Mouse (Mus musculus) CH12.LX (cell line): ENCODE results near the gene Cacng6. TPM values are rescaled to one million over a fixed set of nuclear protein-coding genes. Genes with fewer than 3 reads are reported as not detected.

ENCODE experiments used
- DNase-seq: peaks from one replicate; pipeline ENCODE4 v3.0.0-alpha.2; 2013; ENCODE audit errors: extremely low read depth
- H3K27ac ChIP-seq: 2 replicates; pipeline ENCODE4 v1.5.1; 2012; ENCODE audit warnings: low read depth, mild to moderate bottlenecking, control low read depth, moderate library complexity; ENCODE audit not compliant: insufficient read depth
- H3K27me3 ChIP-seq: replicated peaks from 2 replicates; pipeline ENCODE3; 2012; ENCODE audit warnings: inconsistent platforms
- H3K36me3 ChIP-seq, 2 experiments: replicated peaks in 1 of 2; 2 replicates each; pipeline versions ENCODE3 to v1.6.1; 2012; ENCODE audit warnings: inconsistent platforms in 1 of 2, low read length in 1 of 2, mild to moderate bottlenecking in 1 of 2, mixed read lengths in 1 of 2, moderate library complexity in 1 of 2; ENCODE audit not compliant: control insufficient read depth in 1 of 2, insufficient read depth in 1 of 2
- H3K4me1 ChIP-seq, 2 experiments: 2 replicates each; pipeline ENCODE4 v1.6.1; 2012; ENCODE audit warnings: inconsistent platforms in 1 of 2, moderate library complexity in 1 of 2; ENCODE audit not compliant: insufficient read depth in 2 of 2, control insufficient read depth in 1 of 2
- H3K4me2 ChIP-seq: 2 replicates; pipeline ENCODE4 v1.6.1; 2012; ENCODE audit warnings: low read depth, mild to moderate bottlenecking, control low read depth; ENCODE audit not compliant: poor library complexity, insufficient read depth, severe bottlenecking
- H3K4me3 ChIP-seq, 3 experiments: fragments of 150-350 bp in 1 of 3; sonication (generic) in 1 of 3; replicated peaks in 1 of 3; 2 replicates each; pipeline versions ENCODE3 to v1.5.1; 2011 to 2012; ENCODE audit warnings: low read depth in 2 of 3, low read length in 2 of 3, mild to moderate bottlenecking in 2 of 3, moderate library complexity in 2 of 3, control low read depth in 1 of 3, improper control_type of control experiment in 1 of 3, inconsistent platforms in 1 of 3, mixed read lengths in 1 of 3; ENCODE audit not compliant: poor library complexity in 1 of 3
- H3K79me2 ChIP-seq: replicated peaks from 2 replicates; pipeline ENCODE4 v1.6.1; 2012; ENCODE audit warnings: mild to moderate bottlenecking, moderate library complexity; ENCODE audit not compliant: control insufficient read depth, poor library complexity, insufficient read depth, severe bottlenecking; ENCODE audit errors: extremely low read depth
- H3K9ac ChIP-seq: 2 replicates; pipeline ENCODE4 v1.6.1; 2012; ENCODE audit warnings: low read depth, mild to moderate bottlenecking, control low read depth, moderate library complexity; ENCODE audit not compliant: insufficient read depth
- H3K9me3 ChIP-seq: replicated peaks from 2 replicates; pipeline ENCODE3; 2012; ENCODE audit warnings: low read length, inconsistent platforms, mixed read lengths
- BHLHE40 ChIP-seq: IDR thresholded peaks from 2 replicates; pipeline ENCODE4 v1.6.1; 2011; ENCODE audit warnings: mild to moderate bottlenecking, low read depth, low read length, improper control_type of control experiment
- CHD1 ChIP-seq: IDR thresholded peaks from 2 replicates; pipeline ENCODE4 v1.6.1; 2012; ENCODE audit warnings: low read depth, low read length, improper control_type of control experiment, inconsistent platforms
- CHD2 ChIP-seq: IDR thresholded peaks from 2 replicates; pipeline ENCODE4 v1.6.1; 2011; ENCODE audit warnings: low read length, improper control_type of control experiment
- CTCF ChIP-seq, 2 experiments: IDR thresholded peaks in 1 of 2; conservative IDR thresholded peaks in 1 of 2; 2 replicates each; pipeline ENCODE4 v1.5.1; 2011 to 2012; ENCODE audit warnings: low read depth in 2 of 2, low read length in 2 of 2, improper control_type of control experiment in 1 of 2, inconsistent platforms in 1 of 2, mild to moderate bottlenecking in 1 of 2, moderate library complexity in 1 of 2
- ELF1 ChIP-seq: IDR thresholded peaks from 2 replicates; pipeline ENCODE4 v1.6.1; 2014; ENCODE audit warnings: low read depth, mild to moderate bottlenecking, inconsistent platforms, low read length, improper control_type of control experiment
- HCFC1 ChIP-seq: IDR thresholded peaks from 2 replicates; pipeline ENCODE4 v1.6.1; 2012; ENCODE audit warnings: low read depth, mild to moderate bottlenecking, inconsistent platforms, low read length, improper control_type of control experiment
- IRF4 ChIP-seq: IDR thresholded peaks from 2 replicates; pipeline ENCODE4 v1.6.1; 2014; ENCODE audit warnings: low read depth, mild to moderate bottlenecking, inconsistent platforms, low read length, improper control_type of control experiment
- JUND ChIP-seq: conservative IDR thresholded peaks from 2 replicates; pipeline ENCODE4 v1.6.1; 2011; ENCODE audit warnings: low read depth, low read length, improper control_type of control experiment
- MAFK ChIP-seq: IDR thresholded peaks from 2 replicates; pipeline ENCODE4 v1.6.1; 2011; ENCODE audit warnings: low read length, improper control_type of control experiment; ENCODE audit not compliant: insufficient replicate concordance
- MAX ChIP-seq: IDR thresholded peaks from 2 replicates; pipeline ENCODE4 v1.6.1; 2011; ENCODE audit warnings: low read length, improper control_type of control experiment
- MAZ ChIP-seq: IDR thresholded peaks from 2 replicates; pipeline ENCODE4 v1.6.1; 2012; ENCODE audit warnings: low read depth, mild to moderate bottlenecking, inconsistent platforms, low read length, improper control_type of control experiment, moderate library complexity
- MEF2A ChIP-seq: IDR thresholded peaks from 2 replicates; pipeline ENCODE4 v1.6.1; 2014; ENCODE audit warnings: low read depth, mild to moderate bottlenecking, inconsistent platforms, low read length, improper control_type of control experiment, borderline replicate concordance
- MXI1 ChIP-seq: IDR thresholded peaks from 2 replicates; pipeline ENCODE4 v1.6.1; 2011; ENCODE audit warnings: mild to moderate bottlenecking, low read depth, low read length, improper control_type of control experiment
- MYC ChIP-seq: IDR thresholded peaks from 2 replicates; pipeline ENCODE4 v1.6.1; 2011; ENCODE audit warnings: low read depth, mild to moderate bottlenecking, improper control_type of control experiment, low read length
- NRF1 ChIP-seq: IDR thresholded peaks from 2 replicates; pipeline ENCODE4 v1.6.1; 2014; ENCODE audit warnings: low read depth, mild to moderate bottlenecking, inconsistent platforms, low read length, improper control_type of control experiment, moderate library complexity
- PAX5 ChIP-seq: IDR thresholded peaks from 2 replicates; pipeline ENCODE4 v1.6.1; 2012; ENCODE audit warnings: low read length, inconsistent platforms, mixed read lengths
- POLR2A ChIP-seq: IDR thresholded peaks from 2 replicates; pipeline ENCODE4 v1.6.1; 2011; ENCODE audit warnings: low read depth, mild to moderate bottlenecking, improper control_type of control experiment, low read length
- POLR2AphosphoS2 ChIP-seq: IDR thresholded peaks from 2 replicates; pipeline ENCODE4 v1.6.1; 2011; ENCODE audit warnings: low read depth, low read length, improper control_type of control experiment
- RCOR1 ChIP-seq: conservative IDR thresholded peaks from 2 replicates; pipeline ENCODE4 v1.6.1; 2012; ENCODE audit warnings: low read depth, mild to moderate bottlenecking, inconsistent platforms, low read length, improper control_type of control experiment
- SIN3A ChIP-seq: IDR thresholded peaks from 2 replicates; pipeline ENCODE4 v1.6.1; 2012; ENCODE audit warnings: low read length, improper control_type of control experiment, inconsistent platforms
- TBP ChIP-seq: conservative IDR thresholded peaks from 2 replicates; pipeline ENCODE4 v1.6.1; 2011; ENCODE audit warnings: low read depth, low read length, improper control_type of control experiment
- UBTF ChIP-seq: IDR thresholded peaks from 2 replicates; pipeline ENCODE4 v1.6.1; 2012; ENCODE audit warnings: low read depth, mild to moderate bottlenecking, inconsistent platforms, low read length, improper control_type of control experiment, moderate library complexity
- USF1 ChIP-seq: IDR thresholded peaks from 2 replicates; pipeline ENCODE4 v1.6.1; 2014; ENCODE audit warnings: low read depth, mild to moderate bottlenecking, inconsistent platforms, low read length, improper control_type of control experiment
- USF2 ChIP-seq: conservative IDR thresholded peaks from 2 replicates; pipeline ENCODE4 v1.6.1; 2011; ENCODE audit warnings: low read depth, low read length, improper control_type of control experiment
- ZKSCAN1 ChIP-seq: IDR thresholded peaks from 2 replicates; pipeline ENCODE4 v1.6.1; 2012; ENCODE audit warnings: low read depth, inconsistent platforms, low read length, improper control_type of control experiment, borderline replicate concordance
- ZNF384 ChIP-seq: IDR thresholded peaks from 2 replicates; pipeline ENCODE4 v1.6.1; 2012; ENCODE audit warnings: low read depth, low read length, improper control_type of control experiment, inconsistent platforms
- dilution Hi-C: fragments of 300-500 bp; cut with MboI; formaldehyde crosslinking; loops from 2 replicates; pipeline ENCODE4 v1.14.3; 2020; ENCODE audit warnings: low sequenced_read_pairs; ENCODE audit not compliant: extremely low pct_unique_long_range_greater_than_20kb, extremely low pct_ligation_motif_present
- in situ Hi-C: fragments of 300-500 bp; cut with MboI; formaldehyde crosslinking; loops from 3 replicates; pipeline ENCODE4 v1.14.3; 2019; ENCODE audit warnings: low sequenced_read_pairs, low pct_ligation_motif_present, low pct_unique_long_range_greater_than_20kb, mixed read lengths
- polyA plus RNA-seq: library from polyadenylated mRNA; unstranded; fragments of >175 nt; gene quantifications from 2 replicates; pipeline ENCODE4 v1.2.1, GENCODE M21; 2012; ENCODE audit warnings: low read depth; ENCODE audit not compliant: insufficient read length
- total RNA-seq, 2 experiments: library from RNA; depleted of rRNA; stranded (reverse); fragments of 300-350 nt in 1 of 2; fragments of >200 nt in 1 of 2; gene quantifications; 2 replicates each; pipeline ENCODE4 v1.2.3; 2012 to 2014

Cacng6 gene
- total and polyA plus RNA-seq, 3 experiments: not detected

DNA sequence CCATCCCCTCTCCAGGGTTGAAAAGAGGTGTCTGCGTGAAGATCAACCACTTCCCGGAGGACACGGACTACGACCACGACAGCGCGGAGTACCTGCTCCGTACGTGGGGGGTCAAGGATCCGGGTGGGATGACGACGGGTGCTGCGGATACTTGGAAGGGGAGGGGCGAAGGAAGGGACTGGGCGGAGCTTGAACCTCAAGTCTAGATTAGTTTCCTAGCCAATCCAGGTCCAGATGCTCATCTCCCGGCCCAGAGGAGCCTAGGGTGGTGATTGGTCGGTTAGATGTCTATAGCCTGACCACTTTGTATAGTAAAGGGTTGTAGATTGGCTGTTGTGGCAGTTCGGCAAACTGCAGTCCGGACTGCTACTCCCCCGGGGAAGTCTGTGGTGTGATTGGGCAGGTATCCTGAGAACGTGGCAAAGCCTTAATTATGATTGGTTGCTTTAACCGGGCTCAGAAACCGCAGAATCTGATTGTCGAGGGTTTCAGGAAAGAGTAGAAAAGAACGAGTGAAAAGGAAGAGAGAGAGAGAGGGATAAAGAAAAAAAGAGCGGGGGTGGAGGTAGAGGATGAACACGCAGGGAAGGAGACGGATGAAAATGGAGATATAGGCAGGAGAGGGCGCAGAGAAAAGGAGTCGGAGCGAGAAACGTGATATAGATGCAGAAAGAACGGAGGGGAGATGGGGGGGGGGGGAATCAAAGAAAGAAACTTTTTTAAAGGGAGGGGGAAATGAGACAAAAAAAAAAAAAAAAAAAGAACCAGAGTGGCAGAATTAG lies 12.6 kb upstream of the Cacng6 start:
- Histone ChIP-seq H3K4me1 (peaks cover 0 to 32% of the 10 kb centered on the region in 2 experiments; a peak in 2 of 4 replicates), H3K27ac (no peak overlapping the region)
- TF ChIP-seq UBTF: no peak
- no peak for TF ChIP-seq NRF1
- no peak for TF ChIP-seq RCOR1
- TF ChIP-seq CHD2: no peak; the same call in none of the 2 replicates
- 0 out of 2 replicates have a peak, but pooled peaks have one; percentile 4 for TF ChIP-seq IRF4
- TF ChIP-seq TBP: no peak
- no peak for TF ChIP-seq USF1
- peak; percentile 63 for TF ChIP-seq MAX
- TF ChIP-seq JUND: no peak
- TF ChIP-seq CHD1: no peak
- TF ChIP-seq HCFC1: peak; percentile 44; the same call in 1 of the 2 replicates
- TF ChIP-seq POLR2A: peak; percentile 57; the same call in 1 of the 2 replicates
- peak; percentile 48 for TF ChIP-seq ZNF384
- TF ChIP-seq MEF2A: 0 out of 2 replicates have a peak, but pooled peaks have one; percentile 34
- 0 out of 2 replicates have a peak, but pooled peaks have one; percentile 24 for TF ChIP-seq MAZ
- TF ChIP-seq USF2: no peak
- TF ChIP-seq SIN3A: 0 out of 2 replicates have a peak, but pooled peaks have one; percentile 13
- TF ChIP-seq BHLHE40: no peak
- TF ChIP-seq MXI1: no peak
- TF ChIP-seq CTCF (conservative IDR thresholded peaks at IDR 0.05 in 1 of 2, IDR thresholded peaks at IDR 0.05 in 1 of 2; ENCODE audit: low read depth in 2 of 2, low read length in 2 of 2): no peak
- TF ChIP-seq ELF1: peak; percentile 39; the same call in 1 of the 2 replicates
- no peak for TF ChIP-seq MAFK
- no peak for TF ChIP-seq PAX5
- no peak for TF ChIP-seq POLR2AphosphoS2
- TF ChIP-seq ZKSCAN1: no peak
- no peak for TF ChIP-seq MYC
- TF ChIP-seq, all 38 proteins: peak for 9
- peaks cover 5 to 31% of the 10 kb centered on the region in 2 experiments for H3K36me3 ChIP-seq
- in situ Hi-C loops (loop anchor here (5.0 kb wide), 1 partner anchor 36 kb away; no protein-coding TSS in a partner anchor), dilution Hi-C loops (no loop called here)
- no peaks in the 10 kb centered on the region for H3K79me2 ChIP-seq
- DNase-seq: peak; percentile 98
- peak overlapping the region; percentile 46; the same call in 1 of the 2 replicates for H3K9ac ChIP-seq
- H3K27me3 ChIP-seq: no peaks in the 10 kb centered on the region
- peak overlapping the region; percentile 87 for H3K4me2 ChIP-seq
- peaks cover 12% of the 10 kb centered on the region for H3K9me3 ChIP-seq
- H3K4me3 ChIP-seq: peak overlapping the region; percentile 35 to 67 (median 62)
